Mouse (Mus musculus) neural tube, embryonic 11.5 days (tissue): ENCODE results near the gene Igfbp1. TPM values are rescaled to one million over a fixed set of nuclear protein-coding genes. Genes with fewer than 3 reads are reported as not detected.

Experiments used
- ATAC-seq: fragments of 200-750 bp; cut with Nextera tagmentation; 2 replicates; pipeline ENCODE4 v1.8.0; 2017; ENCODE audit warnings: moderate number of reproducible peaks, mild to moderate bottlenecking, moderate TSS enrichment, moderate library complexity; ENCODE audit not compliant: insufficient read depth, low FRiP score, low TSS enrichment
- DNase-seq: peaks from one replicate; pipeline ENCODE4 v3.0.0-alpha.2; 2015; ENCODE audit warnings: low spot score
- H3K27ac ChIP-seq: fragments of 300-500 bp; sonication (generic); 2 replicates; pipeline ENCODE4 v1.5.1; 2014; ENCODE audit warnings: low read depth, mild to moderate bottlenecking, low read length
- H3K27me3 ChIP-seq: fragments of 300-500 bp; sonication (generic); 2 replicates; pipeline ENCODE4 v1.6.1; 2014; ENCODE audit warnings: mild to moderate bottlenecking, low read length, mixed read lengths; ENCODE audit not compliant: control insufficient read depth, insufficient read depth
- H3K36me3 ChIP-seq: fragments of 300-500 bp; sonication (generic); 2 replicates; pipeline ENCODE4 v1.6.1; 2014; ENCODE audit warnings: mild to moderate bottlenecking, low read length, moderate library complexity, mixed read lengths; ENCODE audit not compliant: control insufficient read depth, insufficient read depth
- H3K4me1 ChIP-seq: fragments of 300-500 bp; sonication (generic); 2 replicates; pipeline ENCODE4 v1.6.1; 2014; ENCODE audit warnings: low read length, mixed read lengths; ENCODE audit not compliant: control insufficient read depth, insufficient read depth
- H3K4me2 ChIP-seq: fragments of 300-500 bp; sonication (generic); 2 replicates; pipeline ENCODE4 v1.6.1; 2014; ENCODE audit warnings: low read depth, mild to moderate bottlenecking, moderate library complexity
- H3K4me3 ChIP-seq: fragments of 300-500 bp; sonication (generic); 2 replicates; pipeline ENCODE4 v1.5.1; 2014; ENCODE audit warnings: low read depth, low read length
- H3K9ac ChIP-seq: fragments of 300-500 bp; sonication (generic); 2 replicates; pipeline ENCODE4 v1.6.1; 2014; ENCODE audit warnings: mild to moderate bottlenecking, low read length
- H3K9me3 ChIP-seq: fragments of 300-500 bp; sonication (generic); 2 replicates; pipeline ENCODE4 v1.6.1; 2016; ENCODE audit warnings: low read length; ENCODE audit not compliant: control insufficient read depth
- WGBS: fragments of 180-500 bp; shearing (Covaris S2); extraction: QIAGEN DNeasy Blood & Tissue Kit; methylation state at CpG from one replicate; pipeline ENCODE4 v1.1.7; 2014; 5-methylcytosine and 5-hydroxymethylcytosine counted together
- polyA plus RNA-seq: library from polyadenylated mRNA; unstranded; fragments of >200 nt; fragmentation: Nextera tagmentation; extraction: Ambion mirVana; gene quantifications from 2 replicates; pipeline ENCODE4 v1.2.1, GENCODE M21; 2014

Igfbp1 gene
- polyA plus RNA-seq, 1 experiment from 2014 or later = 0.34 TPM

GRCm38 (mm10) chr11:7199736-7200392 lies 2.3 kb downstream of the Igfbp1 start:
- ATAC-seq (peak; percentile 24; the same call in 1 of the 2 replicates), DNase-seq (peak; percentile 69)
- no peaks in the 10 kb centered on the region for H3K9me3 ChIP-seq
- H3K27me3 ChIP-seq = no peaks in the 10 kb centered on the region
- H3K27ac ChIP-seq = no peak overlapping the region
- 58% methylated on average over 14 of the region's 14 CpGs for WGBS
- no peaks in the 10 kb centered on the region for H3K36me3 ChIP-seq
- H3K9ac ChIP-seq = no peak overlapping the region
- H3K4me1 ChIP-seq = peaks cover 2% of the 10 kb centered on the region; the same call in 1 of the 2 replicates
- H3K4me2 ChIP-seq = no peak overlapping the region
- no peak overlapping the region for H3K4me3 ChIP-seq

- H3K4me3 ChIP-seq = no peak overlapping the region
- no peaks in the 10 kb centered on the region for H3K9me3 ChIP-seq
- no peak overlapping the region for H3K4me2 ChIP-seq
- H3K9ac ChIP-seq = no peak overlapping the region
- ATAC-seq = no peak
- H3K4me1 ChIP-seq = peaks cover 2% of the 10 kb centered on the region; the same call in 1 of the 2 replicates
- H3K27ac ChIP-seq = no peak overlapping the region
- no peaks in the 10 kb centered on the region for H3K27me3 ChIP-seq
- no peak for DNase-seq
- H3K36me3 ChIP-seq = no peaks in the 10 kb centered on the region
- 81% methylated on average over 9 of the region's 9 CpGs for WGBS
These were observed 2.8 kb downstream of the Igfbp1 start for GRCm38 (mm10) chr11:7200393-7200783.

GRCm38 (mm10) chr11:7202206-7202605 lies 4.6 kb downstream of the Igfbp1 start:
- H3K9me3 ChIP-seq = no peaks in the 10 kb centered on the region
- H3K36me3 ChIP-seq = no peaks in the 10 kb centered on the region
- 85% methylated on average over 7 of the region's 7 CpGs for WGBS
- H3K4me3 ChIP-seq = no peak overlapping the region
- DNase-seq = no peak
- H3K27me3 ChIP-seq = no peaks in the 10 kb centered on the region
- H3K4me2 ChIP-seq = no peak overlapping the region
- no peak overlapping the region for H3K9ac ChIP-seq
- ATAC-seq = no peak
- H3K27ac ChIP-seq = no peak overlapping the region
- peaks cover 2% of the 10 kb centered on the region; the same call in 1 of the 2 replicates for H3K4me1 ChIP-seq

- Histone ChIP-seq H3K9ac (no peak overlapping the region), H3K9me3 (no peaks in the 10 kb centered on the region), H3K4me2 (no peak overlapping the region), H3K36me3 (no peaks in the 10 kb centered on the region), H3K27ac (no peak overlapping the region), H3K4me3 (no peak overlapping the region), H3K27me3 (no peaks in the 10 kb centered on the region), H3K4me1 (no peaks in the 10 kb centered on the region)
- DNase-seq = no peak
- ATAC-seq = no peak
- 89% methylated on average over 9 of the region's 9 CpGs for WGBS
These were observed 6.3 kb downstream of the Igfbp1 start for GRCm38 (mm10) chr11:7203846-7204245.

GRCm38 (mm10) chr11:7210343-7210742 lies 12.8 kb downstream of the Igfbp1 start:
- no peak overlapping the region for H3K4me2 ChIP-seq
- peaks cover 14% of the 10 kb centered on the region for H3K27me3 ChIP-seq
- H3K36me3 ChIP-seq = no peaks in the 10 kb centered on the region
- 15% methylated on average over 6 of the region's 6 CpGs for WGBS
- ATAC-seq (peak; percentile 20), DNase-seq (peak; percentile 82)
- H3K9me3 ChIP-seq = no peaks in the 10 kb centered on the region
- H3K9ac ChIP-seq = no peak overlapping the region
- H3K4me1 ChIP-seq = peaks cover 11% of the 10 kb centered on the region
- H3K27ac ChIP-seq = no peak overlapping the region
- H3K4me3 ChIP-seq = no peak overlapping the region

- Histone ChIP-seq H3K4me2 (no peak overlapping the region), H3K36me3 (no peaks in the 10 kb centered on the region), H3K4me1 (peaks cover 11% of the 10 kb centered on the region), H3K27ac (no peak overlapping the region), H3K4me3 (no peak overlapping the region), H3K27me3 (peaks cover 14% of the 10 kb centered on the region), H3K9me3 (no peaks in the 10 kb centered on the region), H3K9ac (no peak overlapping the region)
- ATAC-seq (no peak), DNase-seq (peak; percentile 24)
- 21% methylated on average over 9 of the region's 9 CpGs for WGBS
These were observed 13.6 kb downstream of the Igfbp1 start for GRCm38 (mm10) chr11:7211211-7211610.

- WGBS = 14% methylated on average over 17 of the region's 17 CpGs
- Histone ChIP-seq H3K4me3 (peak overlapping the region; percentile 56), H3K27me3 (peaks cover 14% of the 10 kb centered on the region), H3K27ac (no peak overlapping the region), H3K4me2 (peak overlapping the region; percentile 86; the same call in 1 of the 2 replicates), H3K36me3 (no peaks in the 10 kb centered on the region), H3K4me1 (peaks cover 11% of the 10 kb centered on the region), H3K9ac (no peak overlapping the region), H3K9me3 (no peaks in the 10 kb centered on the region)
- DNase-seq (no peak), ATAC-seq (no peak)
These were observed 14.7 kb downstream of the Igfbp1 start for GRCm38 (mm10) chr11:7212126-7212798.

GRCm38 (mm10) chr11:7213161-7213500 lies 15.5 kb downstream of the Igfbp1 start:
- H3K27ac ChIP-seq = no peak overlapping the region
- H3K27me3 ChIP-seq = peaks cover 14% of the 10 kb centered on the region
- peak overlapping the region; percentile 66 for H3K9ac ChIP-seq
- H3K4me2 ChIP-seq = peak overlapping the region; percentile 86
- H3K9me3 ChIP-seq = no peaks in the 10 kb centered on the region
- 1% methylated on average over 17 of the region's 19 CpGs for WGBS
- peak overlapping the region; percentile 56 for H3K4me3 ChIP-seq
- H3K4me1 ChIP-seq = peaks cover 11% of the 10 kb centered on the region
- no peak; the same call in 1 of the 2 replicates for ATAC-seq
- no peak for DNase-seq
- H3K36me3 ChIP-seq = no peaks in the 10 kb centered on the region
